In genomic region chr1:194334752-194335719, GRCm38 (mm10) we compare ENCODE assay signal across 9 mouse cellular contexts.
A peak's percentile ranks its signal among the peaks of the same experiment; 100 is the strongest.
DNase-seq lines count a peak whose midpoint lies in the region; ATAC-seq lines count a peak whose summit lies in the region.
"Had no signal": no experiment of that assay in that cellular context is flagged by ENCODE, and none has a peak within 500 bp of the region (broad histone marks: within the 10 kb centered on the region; RNA-seq: fewer than 3 reads in every experiment).

No protein-coding gene starts in this region.

- intact Hi-C loops in heart, postnatal 14 days (cut with DNase I), result no loop called here
- intact Hi-C loops in left cerebral cortex, postnatal 4 days (cut with DNase I), result no loop called here

- ATAC-seq in heart, embryonic 11.5 days (replicated peaks; ENCODE audit: insufficient number of reproducible peaks, low FRiP score, low TSS enrichment), result no peak
- no peak for ATAC-seq in liver, embryonic 11.5 days (replicated peaks; ENCODE audit: low FRiP score)
- no peak for ATAC-seq in megakaryocyte-erythroid progenitor cell, adult 5-6 weeks (replicated peaks; ENCODE audit: low FRiP score, low TSS enrichment, poor library complexity, severe bottlenecking)

- H3K9me3 ChIP-seq in heart, embryonic 11.5 days (replicated peaks; ENCODE audit: control insufficient read depth, low read length), result no peaks in the 10 kb centered on the region
- H3K9me3 ChIP-seq in liver, embryonic 11.5 days (ENCODE audit: control insufficient read depth, low read length), result no peaks in the 10 kb centered on the region

- no peak overlapping the region for H3K4me3 ChIP-seq in heart, embryonic 11.5 days (ENCODE audit: low read depth, low read length)
- H3K4me3 ChIP-seq in liver, embryonic 11.5 days (ENCODE audit: low read depth, low read length), result no peak overlapping the region

- H3K4me2 ChIP-seq in heart, embryonic 11.5 days, result no peak overlapping the region
- H3K4me2 ChIP-seq in liver, embryonic 11.5 days, result no peak overlapping the region

- 57% methylated on average over 5 of the region's 5 CpGs for WGBS in heart, embryonic 11.5 days (ENCODE audit: insufficient replicate concordance)
- WGBS in liver, embryonic 11.5 days, result 61% methylated on average over 5 of the region's 5 CpGs

- H3K36me3 ChIP-seq in heart, embryonic 11.5 days (ENCODE audit: control insufficient read depth, insufficient read depth, low read length), result no peaks in the 10 kb centered on the region
- no peaks in the 10 kb centered on the region for H3K36me3 ChIP-seq in liver, embryonic 11.5 days (ENCODE audit: control insufficient read depth, insufficient read depth, low read length)

- peak; percentile 5 for DNase-seq in heart, adult 8-10 months (ENCODE audit: low spot score)
- peak; percentile 35 to 66 for DNase-seq in cerebellum, adult 18-20 months
- peak; percentile 11 to 23 for DNase-seq in heart, postnatal 14 days
- peak; percentile 64 for DNase-seq in left cerebral cortex, postnatal 4 days
- DNase-seq in telencephalon, adult 2 months (ENCODE audit: low read depth, low spot score), result peak; percentile 90
- no peak for DNase-seq in liver, embryonic 11.5 days (ENCODE audit: low spot score)

- peaks cover 9% of the 10 kb centered on the region for H3K27me3 ChIP-seq in heart, embryonic 11.5 days (ENCODE audit: control insufficient read depth, insufficient read depth, low read length)
- H3K27me3 ChIP-seq in liver, embryonic 11.5 days (replicated peaks; ENCODE audit: control insufficient read depth, insufficient read depth, low read length), result no peaks in the 10 kb centered on the region
- H3K27me3 ChIP-seq: CH12.LX had no signal

- no peaks in the 10 kb centered on the region for H3K4me1 ChIP-seq in heart, embryonic 11.5 days (ENCODE audit: control insufficient read depth, insufficient read depth, low read length)
- no peaks in the 10 kb centered on the region for H3K4me1 ChIP-seq in liver, embryonic 11.5 days (replicated peaks; ENCODE audit: control insufficient read depth, insufficient read depth, low read length)

- no peak overlapping the region for H3K9ac ChIP-seq in heart, embryonic 11.5 days (ENCODE audit: low read depth, low read length)
- no peak overlapping the region for H3K9ac ChIP-seq in liver, embryonic 11.5 days (ENCODE audit: low read depth, low read length)

- H3K27ac ChIP-seq in heart, embryonic 11.5 days (ENCODE audit: low read depth, low read length), result no peak overlapping the region
- H3K27ac ChIP-seq in liver, embryonic 11.5 days (ENCODE audit: low read depth, low read length), result no peak overlapping the region
